Mouse (Mus musculus): ENCODE data around the gene Col26a1. TPM values are rescaled to one million over a fixed set of nuclear protein-coding genes. Genes with fewer than 3 reads are reported as not detected.
A peak's percentile ranks its signal among the peaks of the same experiment; 100 is the strongest.

Gene Col26a1
- polyA plus RNA-seq (2016; fragmentation: Nextera tagmentation; extraction: Ambion mirVana), result 29.8 and 50.3 TPM in 2 replicates

- Histone ChIP-seq H3K27ac (peak within 1 kb of the TSS; percentile 79), H3K9me3 (no peaks in the 10 kb centered on the region), H3K4me3 (peak within 1 kb of the TSS; percentile 66), H3K36me3 (0 out of 2 replicates have a peak, but pooled peaks cover 1% of the 10 kb centered on the region), H3K4me1 (peaks cover 23% of the 10 kb centered on the region), H3K27me3 (ENCODE audit: insufficient read depth, poor library complexity, severe bottlenecking) (peaks cover 39% of the 10 kb centered on the region)
- WGBS, result 1% methylated on average over 43 of the region's 44 CpGs
- no peak for DNase-seq (ENCODE audit: low spot score)
Measured at GRCm38 (mm10) chr5:136882788-136883439, at the start of gene Col26a1. Col26a1 (minus strand) TSS chr5:136883209.

- Histone ChIP-seq H3K27me3 (ENCODE audit: insufficient read depth, poor library complexity, severe bottlenecking) (no peaks in the 10 kb centered on the region), H3K9me3 (no peaks in the 10 kb centered on the region), H3K4me1 (peaks cover 4% of the 10 kb centered on the region; the same call in 1 of the 2 replicates), H3K27ac (no peak overlapping the region), H3K36me3 (no peaks in the 10 kb centered on the region), H3K4me3 (no peak overlapping the region)
- DNase-seq (ENCODE audit: low spot score), result no peak
- WGBS, result 84% methylated on average over 14 of the region's 14 CpGs
Measured at GRCm38 (mm10) chr5:136931896-136932295, 48.9 kb upstream of the Col26a1 start.

- peaks cover 4% of the 10 kb centered on the region; the same call in 1 of the 2 replicates for H3K4me1 ChIP-seq
- no peak overlapping the region for H3K4me3 ChIP-seq
- 0 out of 2 replicates have a peak, but pooled peaks cover 5% of the 10 kb centered on the region for H3K36me3 ChIP-seq
- DNase-seq (ENCODE audit: low spot score), result peak; percentile 91
- 20% methylated on average over 4 of the region's 4 CpGs for WGBS
- peak overlapping the region; percentile 62 for H3K27ac ChIP-seq
- no peaks in the 10 kb centered on the region for H3K9me3 ChIP-seq
- no peaks in the 10 kb centered on the region for H3K27me3 ChIP-seq (ENCODE audit: insufficient read depth, poor library complexity, severe bottlenecking)
Measured at GRCm38 (mm10) chr5:136929073-136929472, 46.1 kb upstream of the Col26a1 start.

GRCm38 (mm10) chr5:136923751-136924478, 40.9 kb upstream of the Col26a1 start:
- Histone ChIP-seq H3K36me3 (0 out of 2 replicates have a peak, but pooled peaks cover 5% of the 10 kb centered on the region), H3K27ac (0 out of 2 replicates have a peak overlapping the region, but pooled peaks have one; percentile 23), H3K27me3 (ENCODE audit: insufficient read depth, poor library complexity, severe bottlenecking) (no peaks in the 10 kb centered on the region), H3K4me1 (peaks cover 10% of the 10 kb centered on the region), H3K4me3 (no peak overlapping the region), H3K9me3 (no peaks in the 10 kb centered on the region)
- WGBS, result 50% methylated on average over 7 of the region's 7 CpGs
- DNase-seq (ENCODE audit: low spot score), result no peak

GRCm38 (mm10) chr5:136922830-136923229, 39.8 kb upstream of the Col26a1 start:
- 85% methylated on average over 9 of the region's 9 CpGs for WGBS

GRCm38 (mm10) chr5:136919546-136920301, 36.7 kb upstream of the Col26a1 start:
- no peak for DNase-seq (ENCODE audit: low spot score)
- Histone ChIP-seq H3K27ac (peak overlapping the region; percentile 86), H3K9me3 (no peaks in the 10 kb centered on the region), H3K36me3 (0 out of 2 replicates have a peak, but pooled peaks cover 1% of the 10 kb centered on the region), H3K27me3 (ENCODE audit: insufficient read depth, poor library complexity, severe bottlenecking) (no peaks in the 10 kb centered on the region), H3K4me3 (peak overlapping the region; percentile 69), H3K4me1 (peaks cover 10% of the 10 kb centered on the region)
- WGBS, result 19% methylated on average over 18 of the region's 18 CpGs

More at GRCm38 (mm10) chr5:136922830-136923229, 39.8 kb upstream of the Col26a1 start:
- 0 out of 2 replicates have a peak, but pooled peaks cover 5% of the 10 kb centered on the region for H3K36me3 ChIP-seq
- H3K4me3 ChIP-seq, result no peak overlapping the region
- H3K9me3 ChIP-seq, result no peaks in the 10 kb centered on the region
- H3K4me1 ChIP-seq, result peaks cover 10% of the 10 kb centered on the region
- no peak overlapping the region for H3K27ac ChIP-seq
- no peak for DNase-seq (ENCODE audit: low spot score)
- H3K27me3 ChIP-seq (ENCODE audit: insufficient read depth, poor library complexity, severe bottlenecking), result no peaks in the 10 kb centered on the region

- Histone ChIP-seq H3K27me3 (ENCODE audit: insufficient read depth, poor library complexity, severe bottlenecking) (no peaks in the 10 kb centered on the region), H3K27ac (peak overlapping the region; percentile 86), H3K9me3 (no peaks in the 10 kb centered on the region), H3K36me3 (peaks cover under 1% of the 10 kb centered on the region; the same call in 1 of the 2 replicates), H3K4me3 (peak overlapping the region; percentile 69), H3K4me1 (peaks cover 9% of the 10 kb centered on the region)
- 4% methylated on average over 38 of the region's 38 CpGs for WGBS
- DNase-seq (ENCODE audit: low spot score), result peak; percentile 94
Measured at GRCm38 (mm10) chr5:136918655-136919472, 35.9 kb upstream of the Col26a1 start.

GRCm38 (mm10) chr5:136917613-136918242, 34.7 kb upstream of the Col26a1 start:
- Histone ChIP-seq H3K27me3 (ENCODE audit: insufficient read depth, poor library complexity, severe bottlenecking) (no peaks in the 10 kb centered on the region), H3K4me3 (no peak overlapping the region), H3K4me1 (peaks cover 6% of the 10 kb centered on the region), H3K9me3 (no peaks in the 10 kb centered on the region), H3K36me3 (peaks cover 12% of the 10 kb centered on the region), H3K27ac (no peak overlapping the region)
- 93% methylated on average over 8 of the region's 8 CpGs for WGBS
- no peak for DNase-seq (ENCODE audit: low spot score)

GRCm38 (mm10) chr5:136914183-136914582, 31.2 kb upstream of the Col26a1 start:
- Histone ChIP-seq H3K4me3 (no peak overlapping the region), H3K36me3 (peaks cover 29% of the 10 kb centered on the region), H3K9me3 (no peaks in the 10 kb centered on the region), H3K27me3 (ENCODE audit: insufficient read depth, poor library complexity, severe bottlenecking) (no peaks in the 10 kb centered on the region), H3K27ac (no peak overlapping the region), H3K4me1 (no peaks in the 10 kb centered on the region; the same call in 1 of the 2 replicates)
- WGBS, result 82% methylated on average over 3 of the region's 3 CpGs
- no peak for DNase-seq (ENCODE audit: low spot score)

GRCm38 (mm10) chr5:136907991-136908857, 25.2 kb upstream of the Col26a1 start, which contains the start of gene Ift22:
Ift22 (plus strand) TSS chr5:136908150.
- WGBS, result 10% methylated on average over 32 of the region's 32 CpGs
- Histone ChIP-seq H3K4me1 (peaks cover 12% of the 10 kb centered on the region; the same call in 1 of the 2 replicates), H3K36me3 (peaks cover 22% of the 10 kb centered on the region), H3K27me3 (ENCODE audit: insufficient read depth, poor library complexity, severe bottlenecking) (no peaks in the 10 kb centered on the region), H3K4me3 (peak within 1 kb of the TSS; percentile 85), H3K27ac (peak within 1 kb of the TSS; percentile 62), H3K9me3 (no peaks in the 10 kb centered on the region)
- DNase-seq (ENCODE audit: low spot score), result peak; percentile 94

- H3K27ac ChIP-seq, result peak overlapping the region; percentile 62
- H3K36me3 ChIP-seq, result peaks cover 16% of the 10 kb centered on the region
- 39% methylated on average over 9 of the region's 9 CpGs for WGBS
- H3K27me3 ChIP-seq (ENCODE audit: insufficient read depth, poor library complexity, severe bottlenecking), result no peaks in the 10 kb centered on the region
- no peak for DNase-seq (ENCODE audit: low spot score)
- H3K4me1 ChIP-seq, result peaks cover 12% of the 10 kb centered on the region; the same call in 1 of the 2 replicates
- no peaks in the 10 kb centered on the region for H3K9me3 ChIP-seq
- peak overlapping the region; percentile 85 for H3K4me3 ChIP-seq
Measured at GRCm38 (mm10) chr5:136907587-136907986, 24.6 kb upstream of the Col26a1 start.

All from heart, embryonic 10.5 days (tissue).